Mouse (Mus musculus) lung, postnatal 0 days (tissue): Measurements from ENCODE around the gene Npas3.

Experiments
- CTCF ChIP-seq: IDR thresholded peaks from 2 replicates; pipeline ENCODE4 v1.5.1; 2016; ENCODE audit warnings: antibody characterized with exemption, mild to moderate bottlenecking
- EP300 ChIP-seq: IDR thresholded peaks from 2 replicates; pipeline ENCODE4 v1.6.1; 2016; ENCODE audit warnings: antibody characterized with exemption, mild to moderate bottlenecking, control low read depth

- TF ChIP-seq CTCF (no peak), EP300 (no peak)
These were observed 574.4 kb downstream of the Npas3 start for GRCm38 (mm10) chr12:53822881-53823280.
